15 mouse cellular contexts compared by ENCODE assay signal in genomic region chr4:132346261-132346660, GRCm38 (mm10). TPM values are rescaled to one million over a fixed set of nuclear protein-coding genes. Genes with fewer than 3 reads are reported as not detected.
DNase-seq lines count a peak whose midpoint lies in the region; ATAC-seq and TF ChIP-seq lines count a peak whose summit lies in the region.
"Had no signal": no experiment of that assay in that cellular context is flagged by ENCODE, and none has a peak within 500 bp of the region (broad histone marks: within the 10 kb centered on the region; RNA-seq: fewer than 3 reads in every experiment).

No protein-coding gene starts in this region.

- no peaks in the 10 kb centered on the region for H3K27me3 ChIP-seq in heart, embryonic 13.5 days (replicated peaks)
- H3K27me3 ChIP-seq in heart, adult 2 months (ENCODE audit: control insufficient read depth, insufficient read depth, low read length), result no peaks in the 10 kb centered on the region
- H3K27me3 ChIP-seq in MEL (ENCODE audit: control insufficient read depth in 1 of 2, insufficient read depth in 2 of 2, low read length in 2 of 2), result no peaks in the 10 kb centered on the region
- H3K27me3 ChIP-seq: CH12.LX; embryonic facial prominence, embryonic 12.5 days; limb, embryonic 15.5 days; neural tube, embryonic 12.5 days; stomach, embryonic 15.5 days had no signal

- 0 out of 2 replicates have a peak overlapping the region, but pooled peaks have one; percentile 8 for H3K27ac ChIP-seq in heart, embryonic 13.5 days (replicated peaks)
- no peak overlapping the region; the same call in 1 of the 2 replicates for H3K27ac ChIP-seq in heart, adult 2 months
- H3K27ac ChIP-seq in MEL (ENCODE audit: control insufficient read depth, low read depth, low read length), result no peak overlapping the region
- H3K27ac ChIP-seq: limb, embryonic 15.5 days; neural tube, embryonic 12.5 days had no signal

- TF ChIP-seq POLR2A in heart, adult 2 months (IDR thresholded peaks at IDR 0.05; ENCODE audit: insufficient read depth, low read depth, low read length), result no peak
- no peak for TF ChIP-seq POLR2A in MEL (IDR thresholded peaks at IDR 0.05; ENCODE audit: control insufficient read depth in 1 of 2, insufficient read depth in 1 of 2, low read depth in 1 of 2, low read length in 2 of 2, poor library complexity in 1 of 2)

- H3K4me3 ChIP-seq in heart, embryonic 13.5 days, result no peak overlapping the region
- H3K4me3 ChIP-seq in heart, adult 2 months, result no peak overlapping the region
- no peak overlapping the region for H3K4me3 ChIP-seq in MEL (ENCODE audit: control insufficient read depth in 1 of 2, insufficient read depth in 1 of 2, low read depth in 2 of 2, low read length in 2 of 2)

- TF ChIP-seq CTCF in heart, adult 2 months (IDR thresholded peaks at IDR 0.05), result no peak
- no peak for TF ChIP-seq CTCF in MEL (IDR thresholded peaks at IDR 0.05 in 2 of 3, conservative IDR thresholded peaks at IDR 0.05 in 1 of 3; ENCODE audit: control insufficient read depth in 1 of 3, insufficient read depth in 1 of 3, low read depth in 2 of 3, low read length in 3 of 3, poor library complexity in 1 of 3, severe bottlenecking in 1 of 3)

- peaks cover 6% of the 10 kb centered on the region for H3K79me2 ChIP-seq in heart, adult 2 months (replicated peaks; ENCODE audit: control insufficient read depth, insufficient read depth, low read length)
- H3K79me2 ChIP-seq in MEL (ENCODE audit: control insufficient read depth, insufficient read depth, low read length, poor library complexity), result peaks cover 45% of the 10 kb centered on the region

- H3K9ac ChIP-seq in heart, embryonic 13.5 days, result no peak overlapping the region
- H3K9ac ChIP-seq in heart, adult 2 months (ENCODE audit: low read depth, low read length), result no peak overlapping the region
- H3K9ac ChIP-seq in MEL (ENCODE audit: control insufficient read depth, low read depth, low read length, poor library complexity, severe bottlenecking), result no peak overlapping the region
- H3K9ac ChIP-seq: stomach, embryonic 15.5 days had no signal

- H3K4me2 ChIP-seq in heart, embryonic 13.5 days, result no peak overlapping the region
- H3K4me2 ChIP-seq: limb, embryonic 15.5 days had no signal

- 78% methylated on average over 4 of the region's 4 CpGs for WGBS in heart, embryonic 13.5 days
- WGBS in heart, adult 2 months, result 67% methylated on average over 4 of the region's 4 CpGs

- no peak for DNase-seq in heart, adult 2 months
- peak; percentile 40 for DNase-seq in MEL (ENCODE audit: low read depth, low spot score)
- DNase-seq in kidney, adult 8-10 months, result peak; percentile 62 to 69
- DNase-seq in kidney, postnatal 36 days, result peak; percentile 60 to 71
- DNase-seq in cerebellum, adult 9-11 months, result no peak
- no peak for DNase-seq in left cerebral cortex, adult 11 months (ENCODE audit: low spot score)
- no peak for DNase-seq in lung, postnatal 4 days

- TF ChIP-seq EP300 in heart, adult 2 months (IDR thresholded peaks at IDR 0.05; ENCODE audit: insufficient read depth, low read depth, low read length), result no peak
- no peak for TF ChIP-seq EP300 in MEL (IDR thresholded peaks at IDR 0.05; ENCODE audit: low read depth in 1 of 2, low read length in 2 of 2)

- no peaks in the 10 kb centered on the region for H3K9me3 ChIP-seq in heart, embryonic 13.5 days
- no peaks in the 10 kb centered on the region for H3K9me3 ChIP-seq in MEL (replicated peaks; ENCODE audit: insufficient read depth, low read length)
- H3K9me3 ChIP-seq: embryonic facial prominence, embryonic 12.5 days; forebrain, embryonic 10.5 days; limb, embryonic 15.5 days; neural tube, embryonic 12.5 days; stomach, embryonic 15.5 days had no signal

- intact Hi-C loops in heart, adult 2 months (cut with DNase I), result loop anchor here (5.0 kb wide), 3 partner anchors 69 to 259 kb away; no protein-coding TSS in a partner anchor

- H3K4me1 ChIP-seq in heart, embryonic 13.5 days, result peaks cover 36% of the 10 kb centered on the region
- peaks cover 1% of the 10 kb centered on the region for H3K4me1 ChIP-seq in heart, adult 2 months (ENCODE audit: control insufficient read depth, insufficient read depth, low read length)
- H3K4me1 ChIP-seq in MEL (ENCODE audit: control insufficient read depth in 1 of 2, insufficient read depth in 2 of 2, low read length in 2 of 2), result peaks cover 3 to 23% of the 10 kb centered on the region in 2 experiments; a peak in 3 of 4 replicates

- no peak for TF ChIP-seq RAD21 in MEL (IDR thresholded peaks at IDR 0.05; ENCODE audit: low read depth, low read length)

- H3K36me3 ChIP-seq in heart, embryonic 13.5 days, result peaks cover 19% of the 10 kb centered on the region
- peaks cover 3% of the 10 kb centered on the region for H3K36me3 ChIP-seq in heart, adult 2 months (ENCODE audit: control insufficient read depth, insufficient read depth, low read length)
- peaks cover 0 to 19% of the 10 kb centered on the region in 2 experiments; a peak in 2 of 4 replicates for H3K36me3 ChIP-seq in MEL (ENCODE audit: control insufficient read depth in 1 of 2, insufficient read depth in 2 of 2, low read length in 2 of 2)
- H3K36me3 ChIP-seq: embryonic facial prominence, embryonic 12.5 days had no signal

- ATAC-seq in heart, embryonic 13.5 days (ENCODE audit: extremely low read depth, insufficient number of reproducible peaks, low FRiP score, low TSS enrichment), result no peak

TF ChIP-seq in MEL, 35 proteins besides CTCF, POLR2A, EP300 and RAD21:
- TF ChIP-seq BHLHE40 (IDR thresholded peaks at IDR 0.05; ENCODE audit: borderline replicate concordance, low read depth, low read length), result no peak
- TF ChIP-seq MAX (IDR thresholded peaks at IDR 0.05; ENCODE audit: low read length), result no peak
- TF ChIP-seq TBP (IDR thresholded peaks at IDR 0.05; ENCODE audit: low read depth, low read length), result no peak
- no peak for TF ChIP-seq HCFC1 (IDR thresholded peaks at IDR 0.05; ENCODE audit: low read depth, low read length)
- no peak for TF ChIP-seq JUND (IDR thresholded peaks at IDR 0.05; ENCODE audit: low read depth, low read length)
- TF ChIP-seq USF1 (IDR thresholded peaks at IDR 0.05; ENCODE audit: low read depth, low read length), result no peak
- TF ChIP-seq UBTF (IDR thresholded peaks at IDR 0.05; ENCODE audit: borderline replicate concordance, insufficient read depth, low read depth, low read length), result no peak
- TF ChIP-seq CHD1 (IDR thresholded peaks at IDR 0.05; ENCODE audit: low read depth, low read length), result no peak

RNA-seq across cellular contexts. Expression of gene Rcc1, which starts 7.1 kb away (rescaled TPM):
- 37.6 and 42.1 TPM in 2 replicates for polyA plus RNA-seq in heart, embryonic 13.5 days (2015; fragmentation: Nextera tagmentation; extraction: Ambion mirVana)
- total RNA-seq in heart, adult 2 months (2021), result 1 to 10 TPM; 6.6 to 7.5 TPM
- 5.1 and 5.2 TPM in 2 replicates for polyA plus RNA-seq in heart, adult 2 months (2012; rRNA removed)
- total RNA-seq in MEL (2012; rRNA removed), result 137 and 147 TPM in 2 replicates
- 100 to 1,000 TPM in 1 of 2 experiments, 10 to 100 TPM in 1; 83.6 to 186 TPM for polyA plus RNA-seq in MEL (2012; ENCODE audit: insufficient read depth in 1 of 2, insufficient read length in 2 of 2, low read depth in 1 of 2, low replicate concordance in 2 of 2, missing spikeins in 1 of 2)

RNA-seq across cellular contexts. Expression of gene Trnau1ap, which starts 16.9 kb away (rescaled TPM):
- polyA plus RNA-seq in heart, embryonic 13.5 days (2015; fragmentation: Nextera tagmentation; extraction: Ambion mirVana), result 61.9 and 74.4 TPM in 2 replicates
- 10 to 100 TPM; 21.3 to 24.6 TPM for total RNA-seq in heart, adult 2 months (2021)
- 14.8 and 14.9 TPM in 2 replicates for polyA plus RNA-seq in heart, adult 2 months (2012; rRNA removed)
- 110 and 117 TPM in 2 replicates for total RNA-seq in MEL (2012; rRNA removed)
- 100 to 1,000 TPM in 1 of 2 experiments, not detected in 1; 102 TPM for polyA plus RNA-seq in MEL (2012; ENCODE audit: insufficient read depth in 1 of 2, insufficient read length in 2 of 2, low read depth in 1 of 2, low replicate concordance in 2 of 2, missing spikeins in 1 of 2)

RNA-seq across cellular contexts. Expression of gene Rab42, which starts 43.1 kb away (rescaled TPM):
- 1.1 and 1.8 TPM in 2 replicates for polyA plus RNA-seq in heart, embryonic 13.5 days (2015; fragmentation: Nextera tagmentation; extraction: Ambion mirVana)
- total RNA-seq in heart, adult 2 months (2021), result 1 to 10 TPM in 1 of 2 experiments, under 1 TPM in 1; 0.73 to 1.1 TPM
- 3.8 and 4.2 TPM in 2 replicates for polyA plus RNA-seq in heart, adult 2 months (2012; rRNA removed)
- 0.52 and 0.85 TPM in 2 replicates for total RNA-seq in MEL (2012; rRNA removed)
- polyA plus RNA-seq in MEL (2012; ENCODE audit: insufficient read depth in 1 of 2, insufficient read length in 2 of 2, low read depth in 1 of 2, low replicate concordance in 2 of 2, missing spikeins in 1 of 2), result under 1 TPM in 1 of 2 experiments, not detected in 1; 0.40 TPM
- total RNA-seq: monocyte, adult 5-6 weeks had no signal

Comparison
In these comparisons a context has a peak if more than half of its experiments do, and no peak if none do; other contexts are left out.
1. DNase-seq: peak in MEL (single experiment), kidney, adult 8-10 months (2 of 2) and kidney, postnatal 36 days (2 of 2); none in heart, adult 2 months (0 of 2), cerebellum, adult 9-11 months (single experiment), left cerebral cortex, adult 11 months (single experiment) and lung, postnatal 4 days (0 of 2).